Mouse (Mus musculus) midbrain, postnatal 0 days (tissue): ENCODE results near the gene Epha8. TPM values are rescaled to one million over a fixed set of nuclear protein-coding genes. Genes with fewer than 3 reads are reported as not detected.

Source experiments
- ATAC-seq: fragments of 200-750 bp; cut with Nextera tagmentation; 2 replicates; pipeline ENCODE4 v1.8.0; 2017; ENCODE audit warnings: moderate number of reproducible peaks, mild to moderate bottlenecking, moderate TSS enrichment, moderate library complexity; ENCODE audit not compliant: low FRiP score
- DNase-seq: peaks from one replicate; pipeline ENCODE4 v3.0.0-alpha.2; 2015; ENCODE audit warnings: low spot score
- H3K27ac ChIP-seq: fragments of 300-500 bp; sonication (generic); 2 replicates; pipeline ENCODE4 v1.5.1; 2014; ENCODE audit warnings: low read depth, mild to moderate bottlenecking, low read length, mixed read lengths
- H3K27me3 ChIP-seq: fragments of 300-500 bp; sonication (generic); 2 replicates; pipeline ENCODE4 v1.6.1; 2014; ENCODE audit warnings: low read length, control low read depth, mixed read lengths; ENCODE audit not compliant: insufficient read depth
- H3K36me3 ChIP-seq: fragments of 300-500 bp; sonication (generic); 2 replicates; pipeline ENCODE4 v1.6.1; 2014; ENCODE audit warnings: low read length, control low read depth, mixed read lengths; ENCODE audit not compliant: insufficient read depth
- H3K4me1 ChIP-seq: fragments of 300-500 bp; sonication (generic); 2 replicates; pipeline ENCODE4 v1.6.1; 2014; ENCODE audit warnings: mild to moderate bottlenecking, control low read depth, antibody characterized with exemption, low read length, mixed read lengths; ENCODE audit not compliant: insufficient read depth
- H3K4me2 ChIP-seq: fragments of 300-500 bp; sonication (generic); 2 replicates; pipeline ENCODE4 v1.6.1; 2014; ENCODE audit warnings: low read depth, mild to moderate bottlenecking, low read length, mixed read lengths; ENCODE audit not compliant: poor library complexity, severe bottlenecking
- H3K4me3 ChIP-seq: fragments of 300-500 bp; sonication (generic); 2 replicates; pipeline ENCODE4 v1.5.1; 2014; ENCODE audit warnings: low read depth, mild to moderate bottlenecking, low read length, moderate library complexity
- H3K9ac ChIP-seq: fragments of 300-500 bp; sonication (generic); replicated peaks from 2 replicates; pipeline ENCODE4 v1.6.1; 2014; ENCODE audit warnings: mild to moderate bottlenecking, low read length, moderate library complexity, mixed read lengths; ENCODE audit not compliant: poor library complexity, severe bottlenecking
- H3K9me3 ChIP-seq: fragments of 300-500 bp; sonication (generic); 2 replicates; pipeline ENCODE4 v1.6.1; 2016; ENCODE audit warnings: low read length, control low read depth
- CTCF ChIP-seq: IDR thresholded peaks from 2 replicates; pipeline ENCODE4 v1.5.1; 2016; ENCODE audit warnings: antibody characterized with exemption, mild to moderate bottlenecking
- WGBS: fragments of 180-500 bp; shearing (Covaris S2); extraction: QIAGEN DNeasy Blood & Tissue Kit; methylation state at CpG from one replicate; pipeline ENCODE4 v1.1.7; 2014; 5-methylcytosine and 5-hydroxymethylcytosine counted together
- polyA plus RNA-seq: library from polyadenylated mRNA; unstranded; fragments of >200 nt; fragmentation: Nextera tagmentation; extraction: Ambion mirVana; gene quantifications from 2 replicates; pipeline ENCODE4 v1.2.1, GENCODE M21; 2015
- total RNA-seq: library from RNA; depleted of rRNA; stranded (reverse); fragments of >200 nt; gene quantifications from 2 replicates; pipeline ENCODE4 v1.2.3, GENCODE M21; 2014

Gene Epha8
- total and polyA plus RNA-seq, 2 experiments from 2014 or later: 17.3 to 51.1 TPM

- H3K4me1 ChIP-seq: peaks cover 9% of the 10 kb centered on the region; the same call in 1 of the 2 replicates
- H3K9me3 ChIP-seq: no peaks in the 10 kb centered on the region
- H3K36me3 ChIP-seq: no peaks in the 10 kb centered on the region
- no peak for TF ChIP-seq CTCF
- no peak overlapping the region for H3K4me3 ChIP-seq
- ATAC-seq (no peak), DNase-seq (no peak)
- no peaks in the 10 kb centered on the region for H3K27me3 ChIP-seq
- H3K27ac ChIP-seq: no peak overlapping the region
- WGBS: 78% methylated on average over 8 of the region's 8 CpGs
- H3K9ac ChIP-seq: no peak overlapping the region
- no peak overlapping the region for H3K4me2 ChIP-seq
Measured at GRCm38 (mm10) chr4:136918834-136919233, 37.8 kb downstream of the Epha8 start.

GRCm38 (mm10) chr4:136917165-136917524 lies 39.5 kb downstream of the Epha8 start:
- no peaks in the 10 kb centered on the region for H3K36me3 ChIP-seq
- H3K27me3 ChIP-seq: no peaks in the 10 kb centered on the region
- WGBS: 39% methylated on average over 7 of the region's 7 CpGs
- no peak for TF ChIP-seq CTCF
- no peak overlapping the region; the same call in 1 of the 2 replicates for H3K27ac ChIP-seq
- peaks cover 9% of the 10 kb centered on the region; the same call in 1 of the 2 replicates for H3K4me1 ChIP-seq
- ATAC-seq (no peak), DNase-seq (no peak)
- H3K4me2 ChIP-seq: no peak overlapping the region
- H3K9ac ChIP-seq: no peak overlapping the region
- no peak overlapping the region for H3K4me3 ChIP-seq
- no peaks in the 10 kb centered on the region for H3K9me3 ChIP-seq

GRCm38 (mm10) chr4:136916359-136917164 lies 40.1 kb downstream of the Epha8 start:
- no peaks in the 10 kb centered on the region for H3K9me3 ChIP-seq
- 47% methylated on average over 20 of the region's 20 CpGs for WGBS
- no peak overlapping the region for H3K9ac ChIP-seq
- H3K27ac ChIP-seq: no peak overlapping the region; the same call in 1 of the 2 replicates
- H3K36me3 ChIP-seq: no peaks in the 10 kb centered on the region
- no peak overlapping the region for H3K4me2 ChIP-seq
- peaks cover 10% of the 10 kb centered on the region; the same call in 1 of the 2 replicates for H3K4me1 ChIP-seq
- no peak overlapping the region for H3K4me3 ChIP-seq
- ATAC-seq (no peak), DNase-seq (peak; percentile 47)
- no peak for TF ChIP-seq CTCF
- H3K27me3 ChIP-seq: no peaks in the 10 kb centered on the region

GRCm38 (mm10) chr4:136912841-136913240 lies 43.8 kb downstream of the Epha8 start:
- Histone ChIP-seq H3K9me3 (no peaks in the 10 kb centered on the region), H3K27me3 (no peaks in the 10 kb centered on the region), H3K9ac (no peak overlapping the region), H3K36me3 (no peaks in the 10 kb centered on the region), H3K4me1 (peaks cover 13% of the 10 kb centered on the region; the same call in 1 of the 2 replicates), H3K4me2 (no peak overlapping the region), H3K4me3 (no peak overlapping the region), H3K27ac (no peak overlapping the region)
- no peak for DNase-seq
- no peak for ATAC-seq
- WGBS: 11% methylated on average over 9 of the region's 9 CpGs
- no peak for TF ChIP-seq CTCF

GRCm38 (mm10) chr4:136911804-136912203 lies 44.8 kb downstream of the Epha8 start:
- H3K9ac ChIP-seq: no peak overlapping the region
- DNase-seq: no peak

GRCm38 (mm10) chr4:136911211-136911646 lies 45.4 kb downstream of the Epha8 start:
- Histone ChIP-seq H3K4me2 (peak overlapping the region; percentile 18; the same call in 1 of the 2 replicates), H3K9ac (no peak overlapping the region), H3K4me1 (peaks cover 4% of the 10 kb centered on the region; the same call in 1 of the 2 replicates), H3K9me3 (no peaks in the 10 kb centered on the region), H3K27ac (no peak overlapping the region), H3K27me3 (no peaks in the 10 kb centered on the region), H3K36me3 (no peaks in the 10 kb centered on the region), H3K4me3 (no peak overlapping the region)
- 3% methylated on average over 17 of the region's 17 CpGs for WGBS
- no peak for TF ChIP-seq CTCF
- ATAC-seq: peak; percentile 34; the same call in 1 of the 2 replicates
- no peak for DNase-seq

More at GRCm38 (mm10) chr4:136911804-136912203, 44.8 kb downstream of the Epha8 start:
- no peaks in the 10 kb centered on the region for H3K36me3 ChIP-seq
- WGBS: 36% methylated on average over 9 of the region's 9 CpGs
- TF ChIP-seq CTCF: no peak
- no peak for ATAC-seq
- H3K4me3 ChIP-seq: no peak overlapping the region
- H3K4me1 ChIP-seq: peaks cover 7% of the 10 kb centered on the region; the same call in 1 of the 2 replicates
- no peaks in the 10 kb centered on the region for H3K9me3 ChIP-seq
- no peak overlapping the region for H3K27ac ChIP-seq
- H3K4me2 ChIP-seq: 0 out of 2 replicates have a peak overlapping the region, but pooled peaks have one; percentile 18
- H3K27me3 ChIP-seq: no peaks in the 10 kb centered on the region
